Mouse (Mus musculus) liver (tissue): ENCODE measurements at regions not wholly inside any gene's neighbourhood (a gene's known extent, or its start where the extent isn't known, plus 50 kb on each side); places are given as distances from the start of the nearest gene placed in this dataset.

Experiments
- DNase-seq: peaks from one replicate; pipeline ENCODE4 v3.0.0-alpha.2; 2020; ENCODE audit warnings: mixed read lengths

DNA sequence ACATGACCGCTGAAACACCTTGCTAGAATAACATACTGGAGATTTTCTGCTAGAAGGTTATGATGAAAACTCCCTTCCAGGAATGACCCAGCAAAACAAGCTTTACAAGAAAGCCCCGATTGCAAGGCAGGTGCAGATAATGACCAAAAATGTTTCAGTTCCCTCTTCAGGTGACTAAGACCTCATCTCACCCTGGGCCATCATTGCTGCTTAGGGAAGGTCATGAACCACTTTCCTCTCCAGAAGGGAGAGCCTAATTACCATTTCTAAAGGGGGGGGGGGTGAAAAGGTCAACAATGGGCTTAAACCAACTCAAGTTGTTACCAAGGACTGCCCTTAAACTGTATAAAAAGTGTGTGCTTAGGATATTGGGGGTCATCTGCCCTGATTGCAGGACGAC lies 59.8 kb upstream of the Speer4c start:
- DNase-seq = no peak

DNA sequence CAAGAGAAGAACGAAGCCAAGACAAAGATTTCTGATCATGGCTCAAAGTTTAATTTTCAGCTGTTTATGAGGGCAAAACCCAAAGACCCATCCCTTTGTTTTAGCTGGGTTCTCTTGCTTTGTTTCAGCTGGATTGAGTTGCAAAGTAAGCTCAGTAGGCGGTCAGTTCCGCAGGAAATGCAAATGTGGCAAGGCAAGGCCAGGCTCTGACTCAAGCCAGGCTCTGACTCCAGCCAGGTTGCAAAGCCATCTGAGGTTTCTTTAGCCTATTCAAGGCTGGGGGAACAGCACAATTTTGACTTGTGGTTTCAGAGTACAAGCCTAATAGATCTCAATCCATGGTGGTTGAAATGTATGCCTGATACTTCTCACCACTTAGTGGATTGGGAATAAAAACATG lies 60.5 kb upstream of the Speer4c start:
- no peak for DNase-seq

DNA sequence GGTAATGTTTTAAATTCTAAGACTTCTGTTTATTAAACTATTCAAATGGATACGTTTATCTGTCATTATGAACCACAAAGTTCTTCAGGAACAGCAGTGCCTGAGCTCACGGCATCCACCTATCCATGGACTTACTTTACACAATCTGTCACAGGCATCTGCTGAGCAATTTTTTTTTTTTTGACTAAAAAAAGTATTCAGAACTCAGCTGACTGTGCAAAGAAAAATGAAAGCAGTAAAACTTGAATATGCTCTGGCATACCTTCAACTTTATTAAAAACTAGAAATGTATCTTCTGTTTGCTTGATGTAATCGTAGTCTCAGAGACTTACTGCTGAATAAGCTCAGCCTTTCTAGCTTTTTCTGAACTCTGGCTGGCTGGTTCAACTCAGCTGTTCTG lies 62.0 kb upstream of the Speer4c start:
- no peak for DNase-seq

DNA sequence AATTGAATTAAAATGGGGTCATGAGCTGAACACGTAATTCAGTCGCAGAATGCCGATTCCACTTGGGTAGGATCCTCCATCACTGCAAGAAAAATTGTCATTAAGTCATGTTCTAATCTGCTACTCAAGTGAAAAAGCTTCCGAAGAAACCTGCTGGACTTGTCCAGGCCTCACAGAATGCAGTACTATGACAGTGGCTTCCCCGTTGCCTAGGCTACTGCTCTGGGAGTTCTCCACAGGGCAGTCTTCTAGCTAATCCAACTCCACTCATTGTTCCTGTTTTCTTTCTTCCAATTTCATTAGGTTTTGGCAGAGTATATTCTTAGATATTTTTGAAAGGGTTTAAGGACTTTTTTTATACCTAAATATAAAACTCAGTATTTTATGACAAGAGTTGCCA lies 89.5 kb upstream of the Speer4c start:
- DNase-seq = no peak

DNA sequence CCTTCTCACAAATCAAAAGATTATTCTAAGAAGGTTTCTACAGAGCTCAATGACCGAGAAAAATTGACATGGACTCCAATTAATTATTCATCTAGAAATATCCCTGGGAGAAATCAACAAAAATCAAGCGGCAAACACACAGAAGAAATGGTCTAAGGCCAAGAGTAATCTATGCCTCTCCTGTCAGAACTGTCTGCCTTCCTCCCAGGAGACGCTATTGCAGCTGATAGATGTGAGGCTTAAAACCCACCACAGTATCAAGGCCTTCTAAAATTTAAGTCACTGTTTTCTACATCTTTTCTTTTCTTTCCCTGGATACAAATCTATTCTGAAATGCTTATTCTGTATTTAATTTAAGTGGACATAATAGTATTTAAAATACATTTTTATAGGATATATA lies 102.8 kb upstream of the Speer4c start:
- no peak for DNase-seq

DNA sequence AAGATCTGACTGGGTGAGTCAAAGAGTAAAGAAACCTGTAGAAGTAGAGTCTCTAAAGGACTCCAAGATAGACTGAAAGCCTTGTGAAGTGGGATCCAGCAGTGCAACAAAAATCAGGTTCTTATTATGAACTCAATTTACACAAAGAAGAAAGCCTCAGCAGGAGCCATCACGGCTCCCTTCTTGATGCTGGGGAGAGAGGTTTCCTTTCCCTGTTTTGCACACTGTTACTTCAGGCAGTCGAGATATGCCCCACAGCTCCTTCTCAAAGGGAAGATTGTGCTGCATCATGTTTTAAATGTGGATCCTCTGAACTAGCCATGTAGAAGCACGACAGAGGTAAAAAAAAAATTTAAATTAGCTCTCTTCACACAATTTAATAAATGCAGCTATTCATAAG lies 103.3 kb upstream of the Speer4c start:
- DNase-seq = no peak

DNA sequence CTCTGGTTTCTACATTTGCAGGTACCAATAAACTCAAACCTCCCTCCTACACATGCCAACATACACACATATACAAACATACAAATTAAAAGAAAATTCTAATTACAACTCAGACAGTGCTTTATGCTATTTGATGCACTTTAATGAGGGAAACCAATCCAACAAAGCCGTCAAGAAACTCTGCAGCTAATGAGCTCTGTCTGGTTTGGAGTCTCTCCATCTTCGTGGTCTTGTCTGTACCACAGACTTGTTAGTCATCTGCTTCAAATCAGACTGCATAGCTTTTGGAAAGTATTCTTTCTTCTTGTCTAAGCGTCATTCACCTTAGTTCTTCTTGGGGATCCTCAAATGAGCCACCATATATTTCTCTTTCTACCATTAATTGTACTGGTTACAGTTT lies 108.9 kb upstream of the Speer4c start:
- DNase-seq = no peak

DNA sequence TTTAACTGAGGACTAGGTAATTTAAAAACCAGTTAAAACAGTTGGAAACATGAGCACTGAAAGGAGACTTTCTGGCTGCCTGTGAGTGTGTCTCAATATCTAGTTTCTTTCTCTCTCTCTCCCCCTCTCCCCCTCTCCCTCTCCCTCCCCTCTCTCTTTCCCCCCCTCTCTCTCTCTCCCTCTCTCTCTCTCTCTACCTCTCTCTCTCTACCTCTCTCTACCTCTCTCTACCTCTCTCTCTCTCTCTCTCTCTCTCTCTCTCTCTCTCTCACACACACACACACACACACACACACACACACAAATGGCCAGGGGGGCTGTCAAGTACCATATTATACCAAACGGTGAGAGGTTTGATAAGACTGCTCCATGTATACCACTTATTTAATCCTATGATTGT lies 103.0 kb upstream of the Cacna2d1 start:
- DNase-seq = no peak

DNA sequence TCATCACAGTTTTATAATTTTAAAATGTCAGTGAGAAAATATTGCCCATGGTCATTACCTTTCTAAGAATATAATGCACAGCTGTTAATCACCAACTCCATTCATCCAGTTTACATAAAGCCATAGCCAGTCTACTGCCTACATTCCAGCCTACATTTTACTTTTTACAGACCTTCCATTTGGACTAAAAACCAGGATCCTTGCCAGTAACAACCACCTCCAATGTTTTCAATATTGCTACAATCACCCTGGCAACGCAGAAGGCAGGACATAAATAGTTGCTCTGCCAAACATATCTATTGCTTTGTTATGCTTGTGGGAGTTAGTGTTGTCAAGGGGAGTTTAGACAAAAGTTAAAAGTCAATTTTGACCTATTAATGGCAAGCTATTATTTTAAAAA lies 102.2 kb upstream of the Cacna2d1 start:
- DNase-seq = no peak

DNA sequence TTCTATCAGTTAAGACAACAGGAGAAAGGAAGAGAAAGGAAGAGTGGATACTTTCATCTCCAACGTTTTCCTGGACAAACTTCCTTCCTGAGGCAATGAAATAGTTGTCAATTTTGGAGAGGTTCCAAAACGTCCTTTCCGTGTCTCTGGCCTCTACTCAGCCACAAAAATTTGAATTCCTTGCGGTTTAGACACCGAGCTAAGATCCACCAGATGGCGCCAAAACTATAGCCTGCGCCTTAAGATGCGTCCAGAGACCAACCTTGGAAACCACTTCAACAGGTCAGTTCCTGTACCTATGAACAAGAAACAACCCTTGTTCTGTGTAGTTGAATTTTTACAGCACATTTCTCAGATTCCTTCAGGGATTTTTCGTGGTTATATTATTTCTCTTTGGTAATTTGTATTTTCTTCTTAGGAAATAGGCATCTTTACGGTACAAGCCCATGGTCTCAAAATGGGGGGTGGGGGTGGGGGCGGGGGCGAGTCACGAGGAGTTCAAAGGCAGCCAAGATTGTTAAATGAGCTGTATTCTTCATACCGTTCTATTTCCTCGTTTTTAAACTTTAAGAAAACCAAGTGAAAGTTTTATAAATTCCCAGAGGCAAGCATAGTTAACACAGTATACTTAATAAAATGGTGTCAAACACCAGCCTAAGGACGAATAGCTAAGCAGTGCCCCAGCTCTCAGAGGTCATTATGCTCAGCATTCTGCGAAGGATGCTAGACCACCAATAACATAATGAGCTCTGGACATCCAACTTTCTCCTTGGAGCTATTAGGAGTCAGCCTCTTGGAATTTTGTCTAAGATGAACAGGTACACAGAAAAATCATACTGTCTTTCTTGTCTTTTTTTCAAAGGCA lies 96.2 kb upstream of the Cacna2d1 start:
- DNase-seq = peak; percentile 24

DNA sequence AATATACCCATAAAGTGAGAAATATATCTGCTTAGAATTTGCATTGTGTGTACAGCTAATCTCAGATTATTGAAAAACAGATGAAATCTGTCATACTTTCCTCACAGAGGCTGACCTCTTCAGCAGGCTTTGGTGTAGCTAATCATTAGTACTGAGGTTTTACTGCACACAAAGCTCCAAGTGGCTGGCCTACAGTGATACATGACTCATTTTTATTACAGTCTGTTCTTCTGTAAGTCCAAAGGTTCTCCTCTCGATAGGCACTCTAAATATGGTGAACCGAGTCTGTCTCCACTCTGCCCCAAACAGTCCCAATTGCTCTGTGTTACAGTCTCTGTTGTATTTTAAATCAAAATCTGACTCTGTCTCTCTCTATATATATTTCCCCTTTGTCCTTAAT lies 87.7 kb upstream of the Cacna2d1 start:
- DNase-seq = no peak

DNA sequence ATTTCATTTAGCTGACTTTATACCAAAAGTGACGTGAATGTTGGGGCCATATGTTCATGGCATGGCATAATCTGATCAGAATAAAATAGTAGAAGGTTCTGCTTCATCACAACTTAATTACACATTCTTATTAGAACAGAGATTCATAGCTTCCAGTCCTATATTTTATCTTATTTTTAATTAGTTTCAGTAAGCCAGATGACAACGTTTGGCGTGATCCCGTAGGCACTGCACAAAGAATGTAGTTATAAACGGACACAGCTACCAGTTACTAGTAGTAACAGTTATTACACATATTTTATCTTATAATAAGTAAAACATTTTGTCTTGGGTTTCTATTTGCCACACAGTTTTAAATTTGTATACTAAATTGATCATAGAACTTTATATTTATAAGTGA lies 85.0 kb upstream of the Cacna2d1 start:
- DNase-seq = no peak

DNA sequence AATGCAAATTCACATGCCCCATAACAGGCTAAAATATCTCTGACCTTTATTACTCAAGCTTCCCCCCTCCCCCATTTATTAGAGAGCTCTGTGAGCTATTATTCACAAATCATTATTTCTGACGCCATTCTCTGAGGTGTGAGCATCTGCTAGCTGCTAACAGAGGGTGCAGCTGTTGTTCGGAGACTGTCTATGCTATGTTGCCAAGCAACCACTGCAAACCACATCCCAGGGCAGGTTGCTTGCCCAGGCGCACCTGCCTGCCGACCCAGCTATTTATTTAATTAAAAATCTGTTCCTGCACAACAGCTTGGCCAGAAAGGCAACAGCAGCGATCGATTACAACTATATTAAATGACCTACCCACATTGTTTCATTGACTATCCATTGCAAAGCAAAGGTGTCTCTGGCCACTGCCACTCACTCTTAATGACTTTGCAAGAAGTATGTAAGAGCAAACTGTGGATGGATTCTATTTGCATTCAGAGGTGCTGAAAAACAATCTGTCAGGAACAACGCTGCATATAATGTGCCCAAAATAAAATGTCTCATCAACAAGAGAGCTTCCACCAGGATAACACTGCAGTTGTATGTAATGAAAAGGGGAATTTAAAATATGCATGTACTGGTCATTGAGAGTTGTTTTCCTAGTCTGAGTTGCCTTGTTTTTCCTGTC lies 84.2 kb upstream of the Cacna2d1 start:
- DNase-seq = no peak

DNA sequence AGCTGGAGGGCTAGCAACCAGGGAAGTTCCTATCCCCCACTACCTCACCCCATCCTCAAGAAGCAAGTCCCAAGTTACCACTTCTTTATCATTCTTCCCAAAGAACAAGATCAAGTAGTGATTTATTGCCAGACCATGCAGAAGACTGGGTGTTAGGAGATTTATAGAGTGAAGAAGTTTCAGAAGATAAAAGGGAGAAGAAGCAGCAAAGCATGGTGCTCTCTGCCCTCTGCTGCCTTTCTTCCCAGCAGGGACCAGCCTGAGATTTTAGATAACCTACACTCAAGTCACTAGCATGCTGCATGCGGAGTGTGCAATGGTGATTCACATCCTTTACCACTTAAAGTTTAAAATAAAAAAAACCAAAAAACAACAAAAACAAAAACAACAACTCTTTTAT lies 79.7 kb upstream of the Cacna2d1 start:
- DNase-seq = no peak

DNA sequence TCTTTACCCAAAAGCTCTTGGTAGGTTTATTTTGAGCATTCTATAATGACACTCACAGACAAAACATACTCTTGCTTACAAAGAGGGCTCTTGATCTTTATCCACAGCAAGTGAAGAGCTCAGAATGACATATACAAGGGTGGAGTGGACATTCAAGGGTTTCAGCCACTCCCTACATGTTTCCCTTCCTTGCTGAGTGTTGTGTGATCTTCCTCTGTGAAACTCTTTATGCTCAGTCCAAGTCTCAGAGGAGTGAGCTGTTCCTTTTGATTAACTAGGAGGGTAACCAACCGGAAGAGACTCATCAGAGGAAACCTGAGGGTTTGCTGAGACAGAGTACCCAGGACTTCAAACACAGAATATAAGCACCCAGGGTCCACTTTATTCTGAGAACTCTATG lies 77.5 kb upstream of the Cacna2d1 start:
- DNase-seq = no peak

DNA sequence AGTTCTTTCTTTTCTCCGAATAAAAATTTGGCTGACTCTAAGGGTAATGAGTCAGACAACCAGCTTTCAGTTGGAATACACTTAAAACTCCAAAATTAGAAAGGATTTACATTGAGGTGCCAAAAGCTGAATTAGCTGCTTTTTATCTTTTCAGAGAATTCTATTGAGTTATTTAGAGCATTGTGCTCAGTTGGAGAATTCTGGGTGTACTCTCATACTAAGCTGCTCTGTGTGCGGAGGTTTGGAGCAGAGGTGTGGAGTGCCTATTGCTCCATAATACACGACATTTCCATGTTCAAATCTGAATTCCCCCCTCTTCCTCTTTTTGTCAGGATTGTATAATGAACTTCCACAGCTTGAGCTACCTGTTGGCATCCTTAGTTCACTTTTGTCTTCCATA lies 60.4 kb upstream of the Cacna2d1 start:
- DNase-seq = no peak

DNA sequence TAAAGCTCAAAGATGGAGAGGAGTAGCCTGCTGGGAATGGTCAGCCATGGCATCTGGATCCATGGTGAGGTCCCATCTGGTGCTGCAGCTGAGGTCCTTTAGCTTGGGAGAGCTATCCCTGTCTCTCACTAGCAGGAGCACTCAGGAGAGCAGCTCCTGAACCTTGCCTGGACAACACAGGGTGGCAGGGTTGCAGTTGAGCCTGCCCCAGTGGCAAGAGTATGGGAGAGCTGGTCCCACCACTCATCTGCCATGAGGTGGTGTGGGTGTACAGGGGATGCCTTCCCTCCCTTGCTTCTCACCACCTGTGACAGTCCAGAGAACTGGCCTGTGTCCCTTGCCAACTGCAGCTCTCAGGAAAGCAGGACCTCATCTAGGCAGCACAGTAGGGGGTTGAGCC lies 51.5 kb upstream of the Cacna2d1 start:
- no peak for DNase-seq
